Mouse (Mus musculus): ENCODE data around the gene Mapkapk3. TPM values are rescaled to one million over a fixed set of nuclear protein-coding genes. Genes with fewer than 3 reads are reported as not detected.

Mapkapk3 gene
- polyA plus RNA-seq, 1 experiment from 2014 or later: 1.4 TPM

DNA sequence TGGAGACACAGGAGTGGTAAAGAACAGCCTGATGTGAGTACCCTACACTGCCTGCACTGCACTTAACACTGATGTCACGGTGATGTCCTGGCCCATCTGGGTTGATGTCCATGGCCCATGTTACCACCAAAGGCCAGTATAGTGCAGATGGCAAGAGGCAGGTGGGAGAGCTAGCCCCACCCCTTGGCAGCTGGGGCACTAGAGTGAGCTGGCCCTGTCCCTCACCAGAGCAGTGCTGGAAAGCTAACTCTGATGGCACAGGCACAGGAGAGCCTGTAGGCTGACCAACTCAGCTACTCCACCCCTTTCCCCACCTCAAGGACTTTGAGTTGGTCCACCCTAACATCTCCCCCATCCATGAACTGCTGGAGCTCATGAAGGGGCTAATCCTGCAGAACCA, 65.1 kb downstream of the Mapkapk3 start:
- Histone ChIP-seq H3K27ac (ENCODE audit: low read length) (no peak overlapping the region), H3K9me3 (ENCODE audit: control insufficient read depth, low read length) (no peaks in the 10 kb centered on the region), H3K4me1 (replicated peaks; ENCODE audit: control insufficient read depth, insufficient read depth, low read length) (no peaks in the 10 kb centered on the region; the same call in 1 of the 2 replicates), H3K36me3 (ENCODE audit: control insufficient read depth, insufficient read depth) (no peaks in the 10 kb centered on the region), H3K27me3 (replicated peaks; ENCODE audit: control insufficient read depth, insufficient read depth, low read length) (no peaks in the 10 kb centered on the region), H3K4me3 (replicated peaks; ENCODE audit: low read length) (no peak overlapping the region), H3K9ac (replicated peaks; ENCODE audit: low read depth, low read length) (no peak overlapping the region), H3K4me2 (ENCODE audit: low read length) (no peak overlapping the region)
- 83% methylated on average over 1 of the region's 1 CpGs for WGBS
- no peak for ATAC-seq

Small RNA genes within 50 kb of the gene (microRNA-seq; reads per million reads assigned to microRNA genes)
- gene Gm22238: not detected

Other genes starting within 250 kb of the Mapkapk3 start
- 23.2 and 23.6 TPM in 2 replicates for gene Dock3, start 58.0 kb downstream of the Mapkapk3 start, polyA plus RNA-seq (2015; fragmentation: Nextera tagmentation; extraction: Ambion mirVana)
- gene Cish, start 6.1 kb upstream of the Mapkapk3 start, polyA plus RNA-seq (2015; fragmentation: Nextera tagmentation; extraction: Ambion mirVana): 9.2 and 11.1 TPM in 2 replicates
- 15.6 and 18.8 TPM in 2 replicates for gene Hemk1, start 48.5 kb upstream of the Mapkapk3 start, polyA plus RNA-seq (2015; fragmentation: Nextera tagmentation; extraction: Ambion mirVana)
- 3.3 and 5.4 TPM in 2 replicates for gene 6430571L13Rik, start 50.7 kb upstream of the Mapkapk3 start, polyA plus RNA-seq (2015; fragmentation: Nextera tagmentation; extraction: Ambion mirVana)
- 3.6 and 5.8 TPM in 2 replicates for gene Cacna2d2, start 109.7 kb upstream of the Mapkapk3 start, polyA plus RNA-seq (2015; fragmentation: Nextera tagmentation; extraction: Ambion mirVana)
- 41.9 and 44.5 TPM in 2 replicates for gene Tmem115, start 244.1 kb upstream of the Mapkapk3 start, polyA plus RNA-seq (2015; fragmentation: Nextera tagmentation; extraction: Ambion mirVana)